Mouse (Mus musculus) left cerebral cortex, adult 18-20 months (tissue): ENCODE data around the gene Gm16427. TPM values are rescaled to one million over a fixed set of nuclear protein-coding genes. Genes with fewer than 3 reads are reported as not detected.
"Not testable (repeated sequence)": the region's sequence is repeated elsewhere in the genome, so short reads cannot be mapped to it uniquely, and the experiment has no call there.

Experiments
- DNase-seq, 2 experiments: peaks; one replicate each; pipeline ENCODE4 v3.0.0; 2021 to 2022; ENCODE audit warnings: low spot score in 2 of 2, mixed read lengths in 1 of 2
- long read RNA-seq, 2 experiments: library from polyadenylated mRNA; stranded (forward); transcript quantifications; one replicate each; pipeline ENCODE4 v2.0.0; 2021
- total RNA-seq, 2 experiments: library from RNA; stranded (reverse); gene quantifications; 2 replicates each; pipeline ENCODE4 v1.2.3; 2021

Gene Gm16427
- total RNA-seq, result not detected
- long read RNA-seq, experiment 1, result 0 reads
- long read RNA-seq, experiment 2, result 0 reads

DNA sequence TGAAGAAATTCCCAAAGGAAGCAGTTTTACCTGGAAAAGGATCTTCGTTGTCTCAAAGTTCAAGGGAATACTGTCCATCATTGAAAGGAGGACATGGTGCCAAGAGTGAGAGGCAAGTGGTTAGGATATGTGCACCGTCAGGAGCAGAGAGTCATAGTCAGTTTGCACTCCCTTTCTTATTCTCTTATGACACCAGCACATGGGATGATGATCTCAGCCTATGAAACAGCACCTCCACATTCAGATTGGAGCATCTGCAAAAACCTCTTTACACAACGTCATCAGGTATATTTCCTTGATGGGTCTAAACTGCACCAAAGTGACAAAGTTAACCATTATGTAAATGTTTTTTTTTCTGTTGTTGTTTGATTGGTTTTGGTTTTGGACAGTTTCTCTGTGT is at the start of gene Gm16427:
Gene Gm16427 (minus strand): TSS at position 101 of the 400 bp plus-strand sequence.
- not testable (repeated sequence) for DNase-seq

Other genes starting within 250 kb of the Gm16427 start
- not detected for gene C87414, start 131.4 kb upstream of the Gm16427 start, total RNA-seq